Mouse (Mus musculus) neutrophil, adult 59 days (primary cell): Measurements from ENCODE around the gene Rpl13a. TPM values are rescaled to one million over a fixed set of nuclear protein-coding genes. Genes with fewer than 3 reads are reported as not detected.

ENCODE experiments used
- total RNA-seq, 2 experiments: library from RNA; stranded (reverse); gene quantifications; 1 replicate in 1 of 2; 2 replicates in 1 of 2; pipeline ENCODE4 v1.2.4; 2023

Rpl13a gene
- 1,000 to 10,000 TPM; 1,010 to 1,095 TPM for total RNA-seq

DNA sequence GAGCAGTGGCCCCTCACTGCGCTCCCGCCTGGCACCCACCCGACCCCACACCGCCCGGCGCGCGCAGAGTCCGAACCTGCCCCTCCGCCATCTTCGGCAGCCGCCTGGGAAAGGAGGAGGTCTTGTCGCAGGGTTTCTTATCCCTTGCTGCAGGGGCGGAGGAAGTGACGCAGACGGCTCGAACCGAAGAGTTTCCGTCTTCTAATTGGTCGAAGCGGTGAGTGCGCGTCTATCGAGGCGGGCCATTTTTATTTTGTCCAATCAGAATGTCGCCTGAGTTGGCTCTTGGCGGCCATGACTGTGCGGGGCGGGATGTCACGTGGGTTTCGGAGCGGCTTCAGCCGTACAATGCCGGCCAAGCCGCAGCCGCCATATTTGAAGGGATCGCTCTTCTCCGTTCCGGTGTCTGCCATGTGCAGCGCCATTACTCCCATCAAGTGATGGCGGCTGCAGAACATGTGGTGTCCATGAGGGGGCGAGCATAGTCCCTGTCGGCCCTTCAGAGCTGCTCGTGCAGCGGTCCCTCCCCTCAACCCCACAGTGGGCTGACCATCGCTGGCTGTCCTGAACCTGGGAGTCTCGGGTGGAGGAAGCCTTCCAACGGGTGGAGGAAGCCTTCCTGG is at the start of gene Rpl13a:
TSS of gene Rpl13a (minus strand) at position 138 of the 623 bp plus-strand sequence.

DNA sequence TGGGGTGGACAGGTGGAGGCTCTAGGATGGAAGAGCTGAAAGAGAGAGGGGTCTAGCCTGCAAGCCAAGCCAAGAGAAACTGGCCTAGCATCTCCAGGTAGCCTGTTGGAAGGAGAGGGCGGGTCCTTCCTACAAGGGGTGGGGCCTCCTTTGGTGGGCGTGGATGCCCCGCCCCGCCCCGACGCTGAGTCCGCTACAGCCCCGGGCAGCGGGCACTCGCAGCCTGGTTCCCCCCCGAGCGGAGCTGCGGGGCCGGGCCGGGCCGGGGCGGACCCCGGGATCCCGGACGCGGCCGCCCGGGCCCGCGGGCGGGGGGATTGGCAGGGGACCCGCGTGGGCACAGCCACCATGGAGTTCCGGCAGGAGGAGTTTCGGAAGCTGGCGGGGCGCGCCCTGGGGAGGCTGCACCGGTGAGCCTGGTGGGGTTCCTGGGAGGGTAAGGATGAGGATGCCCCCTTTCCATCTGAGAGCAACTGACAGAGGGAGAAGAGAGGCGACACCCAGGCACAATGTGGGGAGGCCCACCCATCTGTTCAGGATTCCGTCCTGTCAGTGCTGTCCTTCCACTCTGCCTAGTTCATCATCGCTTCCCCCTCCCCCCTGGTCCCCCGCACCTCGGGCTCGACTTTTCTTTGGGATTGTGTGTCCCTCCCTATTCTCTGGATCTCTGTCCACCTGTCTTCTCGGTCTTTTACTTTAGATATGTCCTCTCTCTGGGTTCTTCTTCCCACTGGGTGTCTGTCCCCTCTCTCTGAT is 35.4 kb upstream of the Rpl13a start, which contains the start of gene Slc17a7:
TSS of gene Slc17a7 (plus strand) at position 215 of the 756 bp plus-strand sequence.

DNA sequence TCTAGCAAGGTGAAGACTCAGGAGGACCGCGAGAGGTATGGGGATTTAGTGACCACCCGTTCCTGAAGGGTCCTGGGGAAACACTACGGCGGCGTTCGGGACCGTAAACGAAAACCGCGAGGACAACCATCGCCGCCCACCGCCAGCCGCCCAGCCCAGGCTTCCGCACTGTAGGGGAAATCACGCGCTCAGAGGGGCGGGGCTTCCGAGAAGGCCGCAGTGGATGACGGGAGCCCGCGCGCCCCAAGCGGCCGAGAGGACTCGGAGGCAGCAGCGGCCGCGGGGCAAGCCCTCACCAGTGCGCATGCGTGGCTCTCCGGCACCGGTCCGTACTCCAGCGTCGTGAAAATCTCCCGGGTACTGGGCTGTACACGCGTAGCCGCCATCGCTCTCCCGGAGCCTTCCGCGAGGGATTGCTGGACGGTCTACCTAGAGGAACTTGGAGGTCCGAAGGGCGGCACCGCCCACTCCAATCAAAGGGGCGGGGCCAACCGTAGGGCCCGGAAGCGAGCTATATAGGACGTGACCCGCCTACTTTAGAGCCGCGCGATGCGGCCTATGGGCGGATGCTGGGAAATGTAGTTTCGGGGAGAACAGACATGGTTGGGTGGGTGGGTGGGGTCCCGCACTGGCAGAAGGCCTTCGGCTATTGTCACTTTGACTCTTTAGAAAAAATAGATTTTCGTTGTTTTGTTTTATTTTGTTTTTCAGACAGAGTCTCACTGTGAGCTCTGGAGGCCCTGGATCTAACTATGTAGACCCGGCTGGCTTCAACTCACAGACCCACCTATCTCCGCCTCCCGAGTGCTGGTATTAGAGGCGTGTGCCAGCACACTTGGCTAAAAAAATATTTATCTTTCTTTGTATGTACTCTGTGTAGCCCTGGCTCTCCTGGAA is 25.8 kb upstream of the Rpl13a start, which contains the start of the genes Pih1d1 and Aldh16a1:
TSS of gene Pih1d1 (plus strand) at position 208 of the 897 bp plus-strand sequence.
TSS of gene Aldh16a1 (minus strand) at position 489 of the 897 bp plus-strand sequence.

DNA sequence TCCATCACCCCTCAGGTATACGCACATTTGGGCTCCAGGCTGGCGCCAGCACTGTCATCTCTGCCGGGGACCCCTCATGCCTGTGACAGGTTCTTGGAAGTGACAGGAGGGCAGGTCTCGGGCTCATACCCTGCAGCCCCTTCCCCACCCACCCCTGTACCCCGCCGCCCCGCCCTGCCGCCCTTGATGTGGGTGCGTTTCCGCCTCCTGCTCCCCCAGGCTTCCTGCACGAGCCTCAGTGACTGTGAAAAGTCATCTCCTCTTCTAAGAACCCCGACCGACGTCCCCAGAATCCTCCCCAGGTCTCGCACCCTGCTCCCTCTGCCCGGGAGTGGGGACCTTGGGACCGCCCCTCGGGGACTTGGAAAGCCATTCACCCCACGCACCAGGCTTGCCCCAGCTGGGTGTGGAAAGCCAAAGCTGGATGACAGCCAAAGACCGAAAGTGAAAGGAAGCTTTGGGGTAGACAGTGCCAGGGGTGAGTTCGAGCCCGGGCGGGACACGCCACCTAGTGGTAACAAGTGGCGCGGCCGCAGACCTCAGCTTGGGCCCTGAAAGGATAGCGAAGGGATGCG is 7.5 kb upstream of the Rpl13a start, which contains the start of the genes Gm45713 and Flt3l:
TSS of gene Gm45713 (minus strand) at position 239 of the 575 bp plus-strand sequence.
TSS of gene Flt3l (minus strand) at position 440 of the 575 bp plus-strand sequence.

DNA sequence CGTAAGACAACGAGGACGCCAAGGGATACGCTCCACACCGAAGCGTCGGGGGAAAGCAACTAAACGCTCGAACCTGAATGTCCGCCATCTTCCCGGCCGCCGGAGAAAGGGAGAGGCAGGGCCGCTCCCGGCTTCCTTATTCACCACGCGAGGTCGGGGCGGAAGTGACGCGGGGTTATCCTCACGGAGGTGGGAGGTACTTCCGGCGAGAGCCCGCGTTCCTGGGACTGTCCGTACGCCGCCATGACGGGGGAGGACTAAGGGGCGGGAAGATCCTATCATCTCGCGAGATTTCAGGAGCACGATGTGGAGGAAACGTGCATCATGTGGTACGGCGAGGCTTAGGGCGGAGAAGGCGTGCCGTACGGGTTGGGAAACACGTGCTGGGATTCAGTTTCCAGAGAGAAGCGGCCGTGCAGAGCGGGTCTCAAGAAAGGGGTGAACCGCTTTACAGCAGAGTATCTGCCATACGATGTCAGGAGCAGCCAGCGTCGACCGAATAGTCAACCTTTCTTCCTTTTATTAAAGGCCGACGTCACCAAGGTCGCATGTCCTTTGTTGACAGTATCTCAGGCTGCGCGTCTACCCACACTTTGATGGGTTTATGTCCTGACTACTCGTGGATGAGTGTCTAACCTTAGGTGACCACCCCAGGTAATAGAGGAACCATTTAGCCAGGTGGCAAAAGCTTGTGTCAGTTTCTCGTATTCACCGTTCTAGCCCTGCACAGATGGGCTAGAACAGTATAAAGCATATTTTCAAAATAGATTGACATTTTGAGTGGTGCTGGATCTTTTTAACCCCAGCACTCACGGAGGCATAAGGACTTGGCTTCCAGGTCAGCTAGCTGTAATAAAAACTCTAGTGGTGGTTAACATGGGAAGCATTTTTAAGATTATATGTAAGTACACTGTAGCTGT is 4.1 kb downstream of the Rpl13a start, which contains the start of gene Rps11:
TSS of gene Rps11 (minus strand) at position 216 of the 920 bp plus-strand sequence.

DNA sequence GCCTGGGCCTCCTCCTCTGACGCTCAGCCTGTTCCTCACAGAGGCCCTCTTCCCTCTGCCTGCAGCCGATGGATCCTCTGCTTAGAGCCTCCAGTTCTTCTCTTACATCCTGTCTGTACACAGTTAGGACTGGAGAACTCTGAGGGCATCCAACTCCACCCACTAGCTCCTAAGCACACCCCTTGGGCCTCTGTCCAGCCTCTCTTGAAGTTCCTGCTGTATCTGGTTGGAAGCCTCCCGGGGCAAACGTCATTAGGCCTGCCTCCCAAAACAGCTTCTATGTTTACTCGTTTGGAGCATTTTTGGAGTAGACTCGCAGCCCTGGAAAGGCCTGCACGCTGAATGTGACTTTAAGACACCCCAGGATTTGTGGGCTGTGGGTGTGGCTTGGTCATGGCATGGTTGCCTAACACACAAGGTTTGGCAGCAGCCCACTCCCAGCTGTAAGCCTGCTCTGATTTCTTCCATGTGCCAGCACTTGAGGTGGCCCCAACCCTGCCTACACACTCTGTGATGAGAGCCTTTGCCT is 24.8 kb downstream of the Rpl13a start, which contains the start of gene Fcgrt:
TSS of gene Fcgrt (minus strand) at position 200 of the 529 bp plus-strand sequence.

DNA sequence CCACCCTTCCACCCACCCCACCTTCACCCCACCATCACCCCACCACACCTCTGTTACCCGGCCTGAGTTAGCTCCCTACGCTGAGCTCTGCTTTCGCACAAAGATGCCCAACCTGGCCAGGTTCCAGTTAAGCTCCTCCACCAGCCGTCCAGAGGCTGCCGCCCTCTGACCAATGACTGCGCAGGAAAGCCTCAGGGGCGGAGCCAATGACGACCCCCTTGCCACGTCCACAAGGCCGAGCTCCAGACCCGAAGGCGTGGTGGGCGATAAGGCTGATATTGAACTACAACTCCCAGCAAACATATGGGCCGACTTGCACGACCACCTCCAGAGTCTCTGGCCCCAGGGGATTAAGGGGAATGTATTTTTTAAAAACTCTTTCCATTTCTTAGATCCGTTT is 36.5 kb downstream of the Rpl13a start, which contains the start of gene Rcn3:
TSS of gene Rcn3 (minus strand) at position 174 of the 400 bp plus-strand sequence.

Other genes with a start within 250 kb of the Rpl13a start
- 10 to 100 TPM; 36.9 to 38.1 TPM for gene Med25, start 236.0 kb downstream of the Rpl13a start, total RNA-seq
- 1 to 10 TPM; 4.6 to 6.1 TPM for gene Fuz, start 232.7 kb downstream of the Rpl13a start, total RNA-seq
- gene Ap2a1, start 199.3 kb downstream of the Rpl13a start, total RNA-seq = 10 to 100 TPM; 61.7 to 69.2 TPM
- not detected for gene Tsks, start 185.6 kb downstream of the Rpl13a start, total RNA-seq
- under 1 TPM; 0.33 to 0.53 TPM for gene Cpt1c, start 153.9 kb downstream of the Rpl13a start, total RNA-seq
- gene Prmt1, start 142.2 kb downstream of the Rpl13a start, total RNA-seq = 10 to 100 TPM; 79.2 to 80.4 TPM
- gene Irf3, start 131.1 kb downstream of the Rpl13a start, total RNA-seq = 10 to 100 TPM; 55.8 to 60.1 TPM
- gene Bcl2l12, start 130.0 kb downstream of the Rpl13a start, total RNA-seq = 10 to 100 TPM in 1 of 2 experiments, 1 to 10 TPM in 1; 9.3 to 14.3 TPM
- 10 to 100 TPM; 57.7 to 58.5 TPM for gene Scaf1, start 112.4 kb downstream of the Rpl13a start, total RNA-seq
- gene Rras, start 110.8 kb downstream of the Rpl13a start, total RNA-seq = 10 to 100 TPM; 13.6 to 16.8 TPM
- 10 to 100 TPM; 22.7 to 23.8 TPM for gene Prr12, start 75.9 kb downstream of the Rpl13a start, total RNA-seq
- 10 to 100 TPM; 31.4 to 34.3 TPM for gene Nosip, start 66.3 kb downstream of the Rpl13a start, total RNA-seq
- gene Prrg2, start 66.1 kb downstream of the Rpl13a start, total RNA-seq = 10 to 100 TPM; 14.5 to 15.6 TPM
- 1 to 10 TPM in 1 of 2 experiments, under 1 TPM in 1; 0.79 to 2.8 TPM for gene Rcn3, start 36.5 kb downstream of the Rpl13a start, total RNA-seq
- 10 to 100 TPM; 15.6 to 23.0 TPM for gene Fcgrt, start 24.9 kb downstream of the Rpl13a start, total RNA-seq
- 1,000 to 10,000 TPM in 1 of 2 experiments, 100 to 1,000 TPM in 1; 885 to 1,040 TPM for gene Rps11, start 4.3 kb downstream of the Rpl13a start, total RNA-seq
- not detected for gene Gm45713, start 7.5 kb upstream of the Rpl13a start, total RNA-seq
- 10 to 100 TPM; 23.6 to 24.1 TPM for gene Flt3l, start 7.7 kb upstream of the Rpl13a start, total RNA-seq
- gene Pih1d1, start 25.5 kb upstream of the Rpl13a start, total RNA-seq = 10 to 100 TPM; 40.2 to 48.4 TPM
- 100 to 1,000 TPM in 1 of 2 experiments, 10 to 100 TPM in 1; 79.9 to 118 TPM for gene Aldh16a1, start 25.8 kb upstream of the Rpl13a start, total RNA-seq
- gene Slc17a7, start 35.2 kb upstream of the Rpl13a start, total RNA-seq = not detected
- not detected for gene Gfy, start 50.8 kb upstream of the Rpl13a start, total RNA-seq
- not detected for gene Pth2, start 52.2 kb upstream of the Rpl13a start, total RNA-seq
- under 1 TPM in 1 of 2 experiments, not detected in 1; 0.20 TPM for gene Ccdc155, start 76.1 kb upstream of the Rpl13a start, total RNA-seq
- gene Dkkl1, start 83.4 kb upstream of the Rpl13a start, total RNA-seq = under 1 TPM; 0.58 to 0.95 TPM
- not detected for gene Tead2, start 87.0 kb upstream of the Rpl13a start, total RNA-seq
- gene Cd37, start 110.4 kb upstream of the Rpl13a start, total RNA-seq = 100 to 1,000 TPM; 351 to 377 TPM
- gene Slc6a16, start 112.3 kb upstream of the Rpl13a start, total RNA-seq = under 1 TPM; 0.31 to 0.78 TPM
- gene Slc6a21, start 148.8 kb upstream of the Rpl13a start, total RNA-seq = under 1 TPM in 1 of 2 experiments, not detected in 1; 0.33 TPM
- 1 to 10 TPM; 3.5 to 4.6 TPM for gene Trpm4, start 205.0 kb upstream of the Rpl13a start, total RNA-seq
- not detected for gene Hrc, start 206.5 kb upstream of the Rpl13a start, total RNA-seq
- not detected for gene Ppfia3, start 238.3 kb upstream of the Rpl13a start, total RNA-seq
- gene Lin7b, start 241.8 kb upstream of the Rpl13a start, total RNA-seq = not detected